ENCODE assay signal across 8 mouse cellular contexts in genomic region chr5:117414611-117415010, GRCm38 (mm10). TPM values are rescaled to one million over a fixed set of nuclear protein-coding genes. Genes with fewer than 3 reads are reported as not detected.
DNase-seq lines count a peak whose midpoint lies in the region; ATAC-seq and TF ChIP-seq lines count a peak whose summit lies in the region.

No protein-coding gene starts in this region.

- peaks cover 25% of the 10 kb centered on the region for H3K4me1 ChIP-seq in hindbrain, embryonic 13.5 days (replicated peaks)
- peaks cover 26% of the 10 kb centered on the region for H3K4me1 ChIP-seq in midbrain, embryonic 15.5 days

- WGBS in hindbrain, embryonic 13.5 days = 2% methylated on average over 10 of the region's 10 CpGs
- 0% methylated on average over 10 of the region's 10 CpGs for WGBS in midbrain, embryonic 15.5 days

- no peaks in the 10 kb centered on the region for H3K9me3 ChIP-seq in hindbrain, embryonic 13.5 days
- no peaks in the 10 kb centered on the region for H3K9me3 ChIP-seq in midbrain, embryonic 15.5 days

- H3K27ac ChIP-seq in layer of hippocampus, adult 2 months = peak overlapping the region; percentile 98
- H3K27ac ChIP-seq in hindbrain, embryonic 13.5 days = peak overlapping the region; percentile 99
- H3K27ac ChIP-seq in midbrain, embryonic 15.5 days = peak overlapping the region; percentile 100

- H3K9ac ChIP-seq in hindbrain, embryonic 13.5 days = peak overlapping the region; percentile 85
- H3K9ac ChIP-seq in midbrain, embryonic 15.5 days = peak overlapping the region; percentile 95

- peaks cover 4% of the 10 kb centered on the region; the same call in 1 of the 2 replicates for H3K27me3 ChIP-seq in hindbrain, embryonic 13.5 days
- no peaks in the 10 kb centered on the region for H3K27me3 ChIP-seq in midbrain, embryonic 15.5 days (replicated peaks)

- H3K36me3 ChIP-seq in hindbrain, embryonic 13.5 days = no peaks in the 10 kb centered on the region
- H3K36me3 ChIP-seq in midbrain, embryonic 15.5 days (replicated peaks) = no peaks in the 10 kb centered on the region

- ATAC-seq in hindbrain, embryonic 13.5 days (ENCODE audit: low FRiP score) = peak; percentile 47; the same call in 1 of the 2 replicates
- ATAC-seq in midbrain, embryonic 15.5 days (replicated peaks) = peak; percentile 15; the same call in 1 of the 2 replicates

- peak overlapping the region; percentile 78 for H3K4me3 ChIP-seq in layer of hippocampus, adult 2 months
- H3K4me3 ChIP-seq in hindbrain, embryonic 13.5 days = peak overlapping the region; percentile 68
- peak overlapping the region; percentile 87 for H3K4me3 ChIP-seq in midbrain, embryonic 15.5 days

- peak in 1 of 2 experiments; percentile 15 for DNase-seq in layer of hippocampus, adult 2 months (ENCODE audit: low spot score in 2 of 2)
- no peak for DNase-seq in layer of hippocampus, adult 9-10 months (ENCODE audit: low spot score)
- peak; percentile 51 to 53 for DNase-seq in cerebellum, postnatal 14 days
- DNase-seq in urinary bladder, postnatal 36 days (ENCODE audit: low spot score in 2 of 2) = no peak
- DNase-seq in thymus, postnatal 14 days = no peak
- no peak for DNase-seq in c-Kit-positive CD71-positive TER-119-positive erythroid progenitor cells, embryonic 14.5 days (ENCODE audit: low spot score)

- TF ChIP-seq CTCF in layer of hippocampus, adult 2 months (conservative IDR thresholded peaks at IDR 0.05) = no peak

- peak overlapping the region; percentile 66 for H3K4me2 ChIP-seq in hindbrain, embryonic 13.5 days
- H3K4me2 ChIP-seq in midbrain, embryonic 15.5 days = peak overlapping the region; percentile 67

RNA-seq across cellular contexts. Expression of gene Ksr2, which starts 0.8 kb away (rescaled TPM):
- 10 to 100 TPM; 40.3 to 44.6 TPM for total RNA-seq in layer of hippocampus, adult 2 months (2021)
- 6.4 and 7.1 TPM in 2 replicates for polyA plus RNA-seq in hindbrain, embryonic 13.5 days (2015; fragmentation: Nextera tagmentation; extraction: Ambion mirVana)
- 10.2 TPM in 2 replicates for polyA plus RNA-seq in midbrain, embryonic 15.5 days (2015; fragmentation: Nextera tagmentation; extraction: Ambion mirVana)

RNA-seq across cellular contexts. Expression of gene Rfc5, which starts 25.8 kb away (rescaled TPM):
- total RNA-seq in layer of hippocampus, adult 2 months (2021) = 10 to 100 TPM; 13.8 to 18.5 TPM
- polyA plus RNA-seq in hindbrain, embryonic 13.5 days (2015; fragmentation: Nextera tagmentation; extraction: Ambion mirVana) = 33.7 and 37.5 TPM in 2 replicates
- polyA plus RNA-seq in midbrain, embryonic 15.5 days (2015; fragmentation: Nextera tagmentation; extraction: Ambion mirVana) = 31.5 and 33.1 TPM in 2 replicates

RNA-seq across cellular contexts. Expression of gene Wsb2, which starts 57.5 kb away (rescaled TPM):
- total RNA-seq in layer of hippocampus, adult 2 months (2021) = 100 to 1,000 TPM; 262 to 264 TPM
- polyA plus RNA-seq in hindbrain, embryonic 13.5 days (2015; fragmentation: Nextera tagmentation; extraction: Ambion mirVana) = 181 and 194 TPM in 2 replicates
- polyA plus RNA-seq in midbrain, embryonic 15.5 days (2015; fragmentation: Nextera tagmentation; extraction: Ambion mirVana) = 290 and 311 TPM in 2 replicates

Comparison
In these comparisons a context has a peak if more than half of its experiments do, and no peak if none do; other contexts are left out.
1. DNase-seq: peak in cerebellum, postnatal 14 days (2 of 2); none in layer of hippocampus, adult 9-10 months (single experiment), urinary bladder, postnatal 36 days (0 of 2), thymus, postnatal 14 days (single experiment) and c-Kit-positive CD71-positive TER-119-positive erythroid progenitor cells, embryonic 14.5 days (single experiment).
2. Peak in every context shown above with its lines, with median percentiles within 50 percentile points of each other: H3K27ac ChIP-seq and H3K4me3 ChIP-seq.